Mouse (Mus musculus) B cell, adult 62 days (primary cell): ENCODE results near the gene Pttg1ip. TPM values are rescaled to one million over a fixed set of nuclear protein-coding genes. Genes with fewer than 3 reads are reported as not detected.

Source experiments
- total RNA-seq: library from RNA; stranded (reverse); gene quantifications from 4 replicates; pipeline ENCODE4 v1.2.4, GENCODE M21; 2023

Pttg1ip gene
- 68.7 to 88.1 TPM (median 80.3 TPM) in 4 replicates for total RNA-seq

DNA sequence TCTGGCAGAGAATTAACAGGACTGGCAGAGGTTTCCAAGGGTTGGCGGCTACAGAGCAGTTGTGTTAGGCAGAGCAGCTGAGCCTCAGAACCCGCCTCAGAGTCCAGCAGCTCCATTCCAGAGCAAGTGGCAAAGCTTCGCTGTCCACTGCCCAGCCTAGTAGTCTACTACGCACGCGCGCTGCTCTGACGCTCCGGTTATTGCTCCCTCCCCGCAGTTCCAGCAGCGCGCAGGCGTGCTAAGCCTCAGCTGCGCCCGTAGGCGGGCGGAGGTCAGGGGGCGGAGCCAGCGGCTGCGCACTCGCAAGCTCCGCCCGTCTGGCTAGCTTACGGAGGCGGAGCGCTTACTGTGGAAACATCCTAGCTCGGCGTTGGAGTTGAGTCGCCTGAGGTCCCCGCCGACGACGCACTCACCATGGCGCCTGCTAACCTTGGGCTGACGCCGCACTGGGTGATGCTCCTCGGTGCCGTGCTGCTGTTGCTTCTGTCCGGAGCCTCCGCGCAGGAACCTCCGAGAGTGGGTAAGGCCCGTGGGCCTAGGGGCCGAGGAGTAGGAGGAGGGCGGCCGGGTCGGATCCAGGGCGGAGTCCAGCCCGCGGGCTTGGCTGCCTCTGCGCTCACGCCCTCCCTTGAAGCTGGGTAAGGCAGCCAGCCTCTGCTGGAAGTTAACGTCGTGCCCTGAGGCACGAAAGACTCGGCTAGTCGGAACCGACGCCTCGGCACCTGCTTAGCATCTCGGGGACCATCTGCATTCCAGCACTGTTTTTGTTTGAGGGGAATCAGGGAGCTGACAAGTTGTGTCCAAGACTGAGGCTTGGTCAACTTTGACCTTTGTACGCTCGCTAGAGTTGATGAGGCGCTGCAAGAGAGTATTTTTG lies at the start of gene Pttg1ip:
Pttg1ip (plus strand) TSS at position 313 of the 877 bp plus-strand sequence.

DNA sequence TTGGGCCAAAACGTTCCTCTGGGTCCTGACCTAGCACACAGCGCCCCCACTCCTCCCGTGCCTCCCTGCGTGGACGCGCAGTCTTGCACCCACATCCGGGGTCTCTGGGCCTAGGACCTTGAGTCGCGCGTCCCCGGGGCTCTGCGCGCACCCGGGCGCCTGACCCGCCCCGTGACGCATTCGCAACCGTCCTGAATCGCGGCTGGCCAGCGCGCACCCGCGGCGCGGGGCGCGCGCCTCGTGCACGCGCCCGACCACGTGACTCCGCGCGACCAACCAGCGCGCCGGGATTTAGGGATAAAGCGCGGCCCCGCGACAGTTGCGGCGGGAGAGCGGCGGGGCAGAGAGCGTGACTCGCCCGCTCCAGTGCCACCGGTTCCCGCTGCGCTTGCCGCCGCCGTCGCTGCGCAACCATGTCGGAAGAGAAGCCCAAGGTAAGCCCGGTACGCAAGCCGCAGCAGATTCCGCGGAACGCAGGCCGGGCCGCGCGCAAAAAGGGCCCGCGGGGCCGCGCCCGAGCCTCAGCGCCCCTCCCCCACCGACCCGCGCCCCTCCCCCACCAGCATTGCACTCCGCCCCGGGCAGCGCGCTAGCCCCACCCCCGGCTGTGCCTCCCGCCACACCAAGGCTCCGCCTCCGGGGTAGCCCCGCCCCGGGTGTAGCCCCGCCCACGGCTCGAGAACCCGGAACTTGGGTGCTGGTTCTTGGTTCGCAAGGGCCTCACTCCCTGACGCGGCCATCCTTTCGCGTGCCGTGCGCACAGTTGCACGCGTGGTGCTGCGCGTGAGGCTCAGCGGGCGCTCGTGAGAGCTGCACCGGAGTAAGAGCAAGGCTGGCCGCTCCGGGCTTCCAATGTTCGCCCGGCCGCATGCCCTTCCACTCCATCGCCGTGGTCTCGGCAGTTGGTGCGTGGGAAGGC lies 24.6 kb downstream of the Pttg1ip start, which contains the start of the genes Sumo3 and Gm49325:
Sumo3 (plus strand) TSS at position 190 of the 919 bp plus-strand sequence.
Gm49325 (plus strand) TSS at position 290 of the 919 bp plus-strand sequence.

DNA sequence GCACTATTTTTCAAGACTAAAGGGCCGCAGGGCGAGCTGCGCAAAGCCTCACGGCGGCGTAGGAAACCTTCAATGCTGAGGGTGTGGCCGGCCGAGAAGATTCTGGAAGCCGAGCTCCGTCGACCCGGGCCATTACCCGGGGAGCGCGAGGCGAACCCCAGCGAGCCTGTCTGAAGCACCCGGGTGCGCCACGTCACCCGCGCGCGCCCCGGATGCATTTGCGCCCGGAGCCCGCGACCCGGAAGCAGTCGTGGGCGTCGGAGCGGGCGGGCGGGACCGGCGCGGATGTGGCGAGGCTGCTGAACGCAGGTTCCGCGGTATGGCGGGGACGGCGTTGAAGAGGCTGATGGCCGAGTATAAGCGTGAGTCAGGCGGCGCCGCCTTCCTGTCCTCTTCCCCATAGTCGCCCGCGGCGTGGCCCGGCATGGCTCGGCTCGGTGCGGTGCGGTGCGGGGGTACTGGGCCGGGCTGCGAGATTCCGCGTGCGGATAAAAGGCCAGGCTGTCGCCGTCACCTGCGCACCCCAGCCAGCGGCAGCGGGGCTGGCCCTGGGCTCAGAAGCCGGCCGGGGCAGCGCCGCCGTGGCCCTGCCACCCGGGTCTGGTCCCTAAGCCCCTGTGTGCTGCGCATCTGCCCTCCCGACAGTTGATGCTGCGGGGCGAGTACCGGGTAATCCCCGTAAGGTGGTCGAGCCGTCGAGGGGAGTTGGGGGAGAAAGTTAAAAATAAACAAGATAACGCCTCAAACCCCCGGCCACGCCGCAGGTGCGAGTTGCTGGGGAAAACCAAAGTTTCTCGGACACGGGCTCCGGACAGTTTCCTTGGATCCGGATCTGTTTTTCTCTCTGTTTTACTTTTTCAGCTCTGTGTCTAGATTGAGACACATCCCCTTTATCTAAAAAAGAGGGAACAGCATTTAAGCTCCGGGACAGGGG lies 40.8 kb downstream of the Pttg1ip start, which contains the start of gene Ube2g2:
Ube2g2 (plus strand) TSS at position 221 of the 934 bp plus-strand sequence.

Other genes starting within 250 kb of the Pttg1ip start
- 1.2 to 2.0 TPM (median 1.3 TPM) in 4 replicates for gene Adarb1, start 163.4 kb upstream of the Pttg1ip start, total RNA-seq
- 21.0 to 24.1 TPM (median 22.9 TPM) in 4 replicates for gene Fam207a, start 65.9 kb upstream of the Pttg1ip start, total RNA-seq
- gene Itgb2, start 51.5 kb upstream of the Pttg1ip start, total RNA-seq = 74.3 to 78.8 TPM (median 76.3 TPM) in 4 replicates
- 59.3 to 66.2 TPM (median 61.2 TPM) in 4 replicates for gene Sumo3, start 24.4 kb downstream of the Pttg1ip start, total RNA-seq
- 3.8 TPM in 1 of 4 replicates, not detected in the others for gene Gm49325, start 24.5 kb downstream of the Pttg1ip start, total RNA-seq
- gene Ube2g2, start 40.6 kb downstream of the Pttg1ip start, total RNA-seq = 36.7 to 55.5 TPM (median 43.1 TPM) in 4 replicates
- gene Tspear, start 104.8 kb downstream of the Pttg1ip start, total RNA-seq = 3.3 to 4.2 TPM (median 3.7 TPM) in 4 replicates
- gene Gm19402, start 109.0 kb downstream of the Pttg1ip start, total RNA-seq = not detected in 4 replicates
- not detected in 4 replicates for gene Gm9508, start 115.5 kb downstream of the Pttg1ip start, total RNA-seq
- gene Gm10272, start 124.9 kb downstream of the Pttg1ip start, total RNA-seq = not detected in 4 replicates
- not detected in 4 replicates for gene Gm10024, start 129.7 kb downstream of the Pttg1ip start, total RNA-seq
- gene Gm10142, start 134.1 kb downstream of the Pttg1ip start, total RNA-seq = not detected in 4 replicates
- gene Krtap12-1, start 138.9 kb downstream of the Pttg1ip start, total RNA-seq = not detected in 4 replicates
- gene Gm10100, start 144.8 kb downstream of the Pttg1ip start, total RNA-seq = not detected in 4 replicates
- not detected in 4 replicates for gene Gm18596, start 160.9 kb downstream of the Pttg1ip start, total RNA-seq
- not detected in 4 replicates for gene Gm9736, start 169.6 kb downstream of the Pttg1ip start, total RNA-seq
- not detected in 4 replicates for gene Gm3233, start 178.0 kb downstream of the Pttg1ip start, total RNA-seq
- not detected in 4 replicates for gene Gm3238, start 189.6 kb downstream of the Pttg1ip start, total RNA-seq
- gene Gm7138, start 195.2 kb downstream of the Pttg1ip start, total RNA-seq = not detected in 4 replicates
- gene Gm3250, start 200.8 kb downstream of the Pttg1ip start, total RNA-seq = not detected in 4 replicates
- gene Gm7137, start 206.5 kb downstream of the Pttg1ip start, total RNA-seq = not detected in 4 replicates
- not detected in 4 replicates for gene Gm9639, start 213.4 kb downstream of the Pttg1ip start, total RNA-seq
- gene Gm19668, start 217.4 kb downstream of the Pttg1ip start, total RNA-seq = not detected in 4 replicates
- gene Gm9507, start 230.1 kb downstream of the Pttg1ip start, total RNA-seq = not detected in 4 replicates
- gene Gm2696, start 233.0 kb downstream of the Pttg1ip start, total RNA-seq = not detected in 4 replicates
- gene Krtap10-4, start 245.4 kb downstream of the Pttg1ip start, total RNA-seq = not detected in 4 replicates